Mouse (Mus musculus) kidney, adult 2 months (tissue): ENCODE measurements at regions not wholly inside any gene's neighbourhood (a gene's known extent, or its start where the extent isn't known, plus 50 kb on each side); places are given as distances from the start of the nearest gene placed in this dataset.

ENCODE experiments used
- CTCF ChIP-seq: fragments of 200-500 bp; conservative IDR thresholded peaks from 2 replicates; pipeline ENCODE4 v1.5.1; 2011; ENCODE audit warnings: low read depth, mild to moderate bottlenecking, control low read depth, low read length, moderate library complexity, mixed read lengths; ENCODE audit not compliant: insufficient read depth, insufficient read length
- POLR2A ChIP-seq: fragments of 200-500 bp; IDR thresholded peaks from one replicate; pipeline ENCODE4 v1.6.1; 2011; ENCODE audit warnings: low read depth, low read length, control low read depth

DNA sequence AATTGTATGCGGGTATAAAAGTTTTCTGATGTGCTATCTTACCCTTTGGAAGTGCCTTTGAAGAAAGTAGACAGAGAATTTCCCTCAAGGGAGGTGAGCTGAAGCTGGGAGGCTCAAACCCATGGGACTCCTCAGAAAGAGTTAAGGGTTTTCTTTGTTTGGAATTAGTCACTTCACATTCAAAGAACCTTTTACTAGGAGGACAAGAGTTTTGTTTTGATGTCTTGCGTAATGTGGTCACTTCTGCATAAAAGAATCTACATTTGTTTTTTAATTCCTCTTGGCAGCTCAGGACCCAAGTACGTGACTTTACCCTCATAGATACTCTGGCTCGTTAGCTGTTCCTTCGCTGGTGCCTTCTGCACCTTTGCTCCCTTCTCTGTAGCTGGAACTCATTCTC, 511.1 kb upstream of the Sox9 start:
- TF ChIP-seq CTCF (no peak), POLR2A (no peak)
